Mouse (Mus musculus): Measurements from ENCODE around the gene Gngt1. TPM values are rescaled to one million over a fixed set of nuclear protein-coding genes. Genes with fewer than 3 reads are reported as not detected.

Gene Gngt1
- total RNA-seq (2015), result not detected in 2 replicates
- not detected in 2 replicates for total RNA-seq (2017)

GRCm38 (mm10) chr6:3993492-3993891 lies at the start of gene Gngt1:
Gene Gngt1 (plus strand): TSS chr6:3993792.
- ATAC-seq (ENCODE audit: poor library complexity, severe bottlenecking), result no peak

GRCm38 (mm10) chr6:3954969-3955368 lies 38.6 kb upstream of the Gngt1 start:
- no peak for ATAC-seq (ENCODE audit: poor library complexity, severe bottlenecking)

- peak; percentile 93 for ATAC-seq (ENCODE audit: poor library complexity, severe bottlenecking)
Observed at GRCm38 (mm10) chr6:3967676-3968626, 25.6 kb upstream of the Gngt1 start.

GRCm38 (mm10) chr6:3973679-3974078 lies 19.9 kb upstream of the Gngt1 start:
- peak; percentile 67 for ATAC-seq (ENCODE audit: poor library complexity, severe bottlenecking)

- ATAC-seq (ENCODE audit: poor library complexity, severe bottlenecking), result no peak
Observed at GRCm38 (mm10) chr6:3982661-3983284, 10.8 kb upstream of the Gngt1 start.

GRCm38 (mm10) chr6:3988750-3989149 lies 4.8 kb upstream of the Gngt1 start, which contains the start of gene Tfpi2:
Gene Tfpi2 (minus strand): TSS chr6:3988919.
- no peak for ATAC-seq (ENCODE audit: poor library complexity, severe bottlenecking)

GRCm38 (mm10) chr6:3998089-3998488 lies 4.5 kb downstream of the Gngt1 start:
- no peak for ATAC-seq (ENCODE audit: poor library complexity, severe bottlenecking)

- ATAC-seq (ENCODE audit: poor library complexity, severe bottlenecking), result no peak
Observed at GRCm38 (mm10) chr6:3999296-3999695, 5.7 kb downstream of the Gngt1 start.

- ATAC-seq (ENCODE audit: poor library complexity, severe bottlenecking), result peak; percentile 81
Observed at GRCm38 (mm10) chr6:4000716-4001115, 7.1 kb downstream of the Gngt1 start.

- 0 out of 2 replicates have a peak, but pooled peaks have one; percentile 4 for ATAC-seq (ENCODE audit: poor library complexity, severe bottlenecking)
Observed at GRCm38 (mm10) chr6:4003445-4003844, 9.9 kb downstream of the Gngt1 start.

- ATAC-seq (ENCODE audit: poor library complexity, severe bottlenecking), result peak; percentile 75
Observed at GRCm38 (mm10) chr6:4003890-4004306, 10.3 kb downstream of the Gngt1 start, which contains the start of gene Gng11. Gene Gng11 (plus strand): TSS chr6:4003904.

GRCm38 (mm10) chr6:4004808-4005207 lies 11.2 kb downstream of the Gngt1 start:
- no peak for ATAC-seq (ENCODE audit: poor library complexity, severe bottlenecking)

- no peak for ATAC-seq (ENCODE audit: poor library complexity, severe bottlenecking)
Observed at GRCm38 (mm10) chr6:4008501-4009040, 15.0 kb downstream of the Gngt1 start.

- ATAC-seq (ENCODE audit: poor library complexity, severe bottlenecking), result no peak
Observed at GRCm38 (mm10) chr6:4009548-4009947, 16.0 kb downstream of the Gngt1 start.

GRCm38 (mm10) chr6:4022645-4023044 lies 29.1 kb downstream of the Gngt1 start:
- ATAC-seq (ENCODE audit: poor library complexity, severe bottlenecking), result no peak

- no peak for ATAC-seq (ENCODE audit: poor library complexity, severe bottlenecking)
Observed at GRCm38 (mm10) chr6:4026367-4026766, 32.8 kb downstream of the Gngt1 start.

GRCm38 (mm10) chr6:4030956-4031355 lies 37.4 kb downstream of the Gngt1 start:
- no peak for ATAC-seq (ENCODE audit: poor library complexity, severe bottlenecking)

GRCm38 (mm10) chr6:4041821-4042220 lies 48.2 kb downstream of the Gngt1 start:
- ATAC-seq (ENCODE audit: poor library complexity, severe bottlenecking), result no peak
